Mouse (Mus musculus): Measurements from ENCODE around the gene Sephs1. TPM values are rescaled to one million over a fixed set of nuclear protein-coding genes. Genes with fewer than 3 reads are reported as not detected.

Gene Sephs1
- polyA plus RNA-seq (2017; shearing (Covaris generic)) = 10 to 100 TPM; 21.2 to 42.3 (median 23.3) TPM

DNA sequence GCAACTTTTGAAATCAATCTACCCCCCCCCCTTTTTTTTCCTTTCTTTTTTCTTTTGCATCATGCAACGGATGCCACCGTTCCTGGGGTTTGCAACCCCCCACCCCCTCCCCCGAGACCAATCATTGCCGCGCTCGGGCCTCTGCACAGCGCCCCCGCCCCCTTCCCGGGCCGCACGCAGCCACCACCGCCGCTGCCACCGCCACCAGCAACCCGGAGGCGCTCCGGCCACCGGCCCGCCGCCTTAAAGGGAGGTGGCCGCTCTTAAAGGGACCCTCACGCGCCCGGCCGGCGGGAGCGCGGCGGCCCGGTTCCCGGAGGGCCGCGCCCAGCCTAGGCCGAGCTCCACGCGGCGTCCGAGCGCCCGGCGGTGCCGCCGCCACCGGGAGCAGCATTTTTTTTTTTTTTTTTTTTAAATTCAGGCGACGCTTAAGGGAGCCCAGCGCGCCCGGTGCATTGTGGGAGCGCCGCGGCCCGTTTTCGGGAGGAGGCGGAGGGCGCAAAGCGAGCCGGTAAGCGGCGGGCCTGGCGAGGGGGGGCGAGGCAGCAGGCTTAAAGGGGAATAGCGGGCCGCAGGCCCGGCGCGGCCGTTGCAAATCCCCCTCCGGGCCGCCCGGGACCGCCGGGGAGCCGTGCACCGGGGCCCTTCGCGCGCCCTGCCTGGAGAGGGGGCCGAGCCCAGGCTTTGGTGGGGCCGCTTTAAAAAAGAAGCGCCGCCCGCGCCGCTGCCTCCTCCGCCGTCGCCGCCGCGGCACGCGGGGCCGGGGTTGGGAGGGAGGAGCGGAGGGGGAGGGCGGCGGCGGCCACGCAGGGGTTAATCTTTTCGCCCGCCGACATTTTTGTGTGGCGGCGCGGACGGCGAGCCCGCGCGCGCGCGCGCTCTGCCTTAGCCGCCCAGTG, at the start of gene Sephs1:
Sephs1 (plus strand) TSS at position 215 of the 899 bp plus-strand sequence.
- peak; percentile 45 for ATAC-seq

DNA sequence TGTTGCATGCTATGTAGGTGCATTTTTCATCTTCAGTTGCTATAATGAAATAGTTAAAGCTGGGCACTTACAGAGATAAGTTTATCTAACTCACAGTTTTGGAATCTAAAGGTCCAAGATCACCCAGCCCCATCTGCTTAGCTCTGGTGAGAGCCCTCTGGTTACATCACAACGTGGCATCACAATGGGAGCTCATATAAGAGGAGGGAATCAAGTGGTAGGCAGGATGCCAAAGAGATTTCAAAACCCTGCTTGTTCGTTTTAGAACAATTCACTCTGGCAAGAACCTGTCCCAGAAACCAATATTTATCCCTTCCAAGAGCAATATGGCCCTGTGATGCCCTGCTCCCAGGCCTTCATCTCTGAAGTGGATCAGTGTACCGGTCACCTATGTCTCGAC, 49.2 kb upstream of the Sephs1 start:
- ATAC-seq = no peak

- no peak for ATAC-seq
These were observed 31.9 kb upstream of the Sephs1 start for GRCm38 (mm10) chr2:4849449-4849848.

DNA sequence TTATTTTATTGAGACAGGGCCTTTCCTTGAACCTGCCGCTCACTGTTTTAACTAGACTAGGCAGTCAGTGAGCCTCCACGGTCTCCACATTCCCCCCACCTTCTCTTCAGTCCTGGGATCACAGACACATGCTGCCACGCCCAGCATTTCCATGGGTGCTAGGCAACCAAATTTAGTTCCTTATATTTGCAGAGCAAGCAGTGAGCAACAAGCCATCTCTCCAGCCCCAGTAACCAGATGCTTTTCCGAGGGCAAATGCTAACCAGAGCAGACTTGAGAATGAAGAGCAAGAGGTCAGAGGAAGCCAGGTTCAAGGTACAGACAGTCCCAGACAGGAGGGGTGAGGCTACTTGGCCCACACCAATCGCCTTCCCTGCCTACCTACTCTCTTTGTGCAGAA, 24.2 kb upstream of the Sephs1 start:
- no peak for ATAC-seq

GRCm38 (mm10) chr2:4858161-4858560, 23.2 kb upstream of the Sephs1 start:
- no peak for ATAC-seq

DNA sequence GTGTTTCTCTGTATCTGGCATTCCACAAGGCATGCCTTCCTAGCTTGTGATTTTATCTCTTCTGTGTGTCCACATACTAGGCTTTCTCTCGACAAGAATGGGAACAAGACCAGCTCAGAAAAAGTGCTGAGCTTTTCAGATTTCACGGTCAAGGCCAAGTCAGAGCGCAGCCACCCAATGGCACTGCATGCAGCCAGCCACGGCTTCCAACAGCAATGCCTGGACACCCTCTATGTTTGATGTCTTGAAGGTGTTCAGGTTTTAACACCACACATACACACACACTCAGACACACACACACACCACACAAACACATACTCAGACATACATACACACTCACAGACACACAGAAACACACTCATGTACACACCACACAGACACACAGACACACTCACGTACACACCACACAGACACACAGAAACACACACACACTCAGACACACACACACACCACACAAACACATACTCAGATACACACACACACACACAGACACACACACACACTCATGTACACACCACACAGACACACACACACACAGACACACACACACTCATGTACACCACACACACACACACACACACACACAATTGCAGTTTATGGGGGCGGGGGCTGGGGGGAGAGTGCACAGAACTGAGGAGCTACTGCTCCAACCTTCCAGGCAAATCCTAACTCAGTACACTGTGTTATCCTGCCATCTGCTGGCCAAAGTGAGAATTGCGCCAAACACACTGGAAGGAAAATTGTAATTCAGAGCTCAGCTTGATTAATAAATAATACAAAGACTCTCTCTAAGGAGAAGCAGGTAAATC, 17.2 kb upstream of the Sephs1 start:
- peak; percentile 52 for ATAC-seq

GRCm38 (mm10) chr2:4864817-4865296, 16.5 kb upstream of the Sephs1 start:
- ATAC-seq = no peak

DNA sequence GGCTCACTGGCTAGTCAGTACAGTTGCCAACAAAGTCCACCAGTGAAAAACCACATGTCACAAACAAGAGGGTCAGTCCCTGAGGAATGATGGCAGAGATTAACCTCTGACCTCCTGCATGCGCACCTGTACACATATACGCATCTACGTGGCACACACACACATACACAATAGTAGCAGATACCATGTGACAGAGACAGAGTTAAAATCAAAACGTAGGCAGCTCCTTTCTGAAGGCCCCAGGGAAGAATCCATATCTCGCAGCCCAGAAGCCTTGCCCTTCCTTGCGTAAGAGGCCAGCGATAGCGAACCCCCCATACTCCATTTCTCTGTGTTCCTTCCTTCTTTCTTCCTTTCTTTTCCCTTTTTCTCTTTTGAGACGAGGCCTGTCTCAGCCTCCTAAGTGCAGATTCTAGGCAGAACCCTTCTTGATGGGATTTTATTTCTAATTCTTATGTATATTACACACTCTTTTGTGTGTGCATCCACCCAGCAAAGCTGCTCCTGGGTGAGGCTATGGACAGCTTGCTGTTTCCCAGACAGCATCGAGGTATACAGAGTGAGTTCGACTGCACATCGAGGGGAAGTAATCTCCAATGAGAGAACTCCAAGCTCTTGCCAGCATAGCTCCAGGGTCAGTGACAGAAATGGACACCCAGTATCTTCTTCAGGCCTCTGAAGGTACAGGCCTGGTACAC, 13.2 kb upstream of the Sephs1 start:
- ATAC-seq = no peak

DNA sequence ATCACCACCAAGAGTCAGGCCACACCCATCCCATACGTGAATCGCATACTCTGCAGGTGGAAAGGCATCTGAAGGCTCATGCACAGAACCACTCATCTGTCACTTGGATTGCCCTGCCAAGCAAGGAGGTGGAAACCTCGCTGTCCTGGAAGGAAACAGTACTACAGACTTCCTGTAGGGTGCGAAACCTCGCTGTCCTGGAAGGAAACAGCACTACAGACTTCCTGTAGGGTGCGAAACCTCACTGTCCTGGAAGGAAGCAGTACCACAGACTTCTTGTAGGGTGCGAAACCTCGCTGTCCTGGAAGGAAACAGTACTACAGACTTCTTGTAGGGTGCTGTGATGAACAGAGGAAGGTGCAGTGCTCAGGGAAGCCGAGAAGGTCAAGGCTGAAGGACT, 8.6 kb upstream of the Sephs1 start:
- ATAC-seq = peak; percentile 80

- no peak for ATAC-seq
These were observed 8.0 kb upstream of the Sephs1 start for GRCm38 (mm10) chr2:4873331-4873730.

DNA sequence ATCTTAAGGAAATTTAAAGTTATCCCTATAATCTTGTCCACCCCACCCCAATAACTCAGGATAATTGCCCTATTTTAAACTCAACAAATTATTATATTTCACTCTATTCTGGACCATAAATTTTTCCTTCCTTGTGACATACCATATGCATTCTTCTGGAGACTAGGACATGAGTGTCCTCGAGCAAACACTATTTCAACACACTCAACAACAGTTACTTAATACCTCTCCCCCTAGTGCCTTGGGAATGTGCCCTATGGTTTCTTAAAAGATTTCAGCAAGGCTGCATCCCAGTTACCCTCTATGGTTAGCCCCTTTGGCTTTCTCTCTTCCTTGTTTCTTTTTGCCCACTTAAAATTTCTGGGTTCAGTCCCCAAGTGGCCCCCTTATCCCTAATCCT, 6.3 kb upstream of the Sephs1 start:
- no peak for ATAC-seq

GRCm38 (mm10) chr2:4876131-4876530, 5.2 kb upstream of the Sephs1 start:
- no peak for ATAC-seq

DNA sequence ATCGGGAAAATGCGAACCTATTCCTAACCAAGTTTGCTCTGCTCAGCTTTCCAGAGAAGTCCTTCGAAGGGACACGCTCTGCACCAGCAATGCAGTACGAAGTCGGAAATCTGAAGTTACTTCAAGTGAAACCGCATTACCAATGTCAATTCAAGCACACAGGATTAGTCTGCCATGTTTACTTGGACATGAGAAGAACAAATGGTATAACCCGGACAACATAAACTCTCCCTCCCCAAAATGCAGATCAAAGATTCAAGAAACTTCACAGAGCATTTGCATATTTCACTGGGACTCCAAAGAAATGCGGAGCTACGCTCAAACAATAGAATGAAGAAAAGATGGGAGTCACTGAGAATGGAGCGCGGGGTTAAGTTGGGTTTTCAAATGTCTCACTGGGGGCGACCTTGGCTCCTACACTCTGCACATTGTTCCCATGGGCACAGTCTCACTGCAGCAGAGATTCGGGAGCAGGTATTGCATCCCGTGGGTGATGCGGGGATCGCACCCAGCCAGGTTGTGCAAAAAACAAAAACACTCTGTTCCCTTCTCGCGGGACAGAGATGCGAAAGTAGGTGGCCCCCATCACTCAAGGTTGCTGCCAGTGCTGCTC, 521 bp upstream of the Sephs1 start:
- no peak for ATAC-seq

DNA sequence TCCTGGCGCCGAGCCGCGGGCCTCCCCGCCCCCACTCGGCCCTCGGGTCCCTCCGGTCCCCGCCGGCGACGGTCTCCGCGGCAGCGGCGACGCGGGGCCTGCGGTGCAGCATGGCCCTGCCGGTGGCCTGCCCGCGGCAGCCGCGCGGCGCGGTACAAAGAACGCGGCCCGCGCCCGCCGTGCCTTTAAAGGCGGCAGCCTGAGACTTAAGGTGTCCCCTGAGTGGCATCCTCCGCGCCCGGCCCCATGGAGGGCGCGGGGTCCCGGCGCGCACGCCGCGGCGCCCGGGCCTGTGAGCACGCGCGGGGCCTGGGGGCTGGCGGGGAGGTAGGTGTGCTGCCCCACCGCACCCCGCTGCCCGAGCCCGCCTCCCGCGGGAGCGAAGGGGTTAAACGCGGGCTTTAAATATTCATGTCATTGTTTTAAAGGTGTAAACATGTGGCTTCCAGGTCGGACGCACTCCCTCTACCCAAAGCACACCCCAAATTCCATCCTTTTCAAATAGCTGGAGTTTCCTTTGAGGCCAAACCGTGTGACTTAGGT, 956 bp downstream of the Sephs1 start:
- ATAC-seq = peak; percentile 18

GRCm38 (mm10) chr2:4883009-4883704, 1.8 kb downstream of the Sephs1 start:
- peak; percentile 80 for ATAC-seq

GRCm38 (mm10) chr2:4886896-4887295, 5.5 kb downstream of the Sephs1 start:
- ATAC-seq = no peak

DNA sequence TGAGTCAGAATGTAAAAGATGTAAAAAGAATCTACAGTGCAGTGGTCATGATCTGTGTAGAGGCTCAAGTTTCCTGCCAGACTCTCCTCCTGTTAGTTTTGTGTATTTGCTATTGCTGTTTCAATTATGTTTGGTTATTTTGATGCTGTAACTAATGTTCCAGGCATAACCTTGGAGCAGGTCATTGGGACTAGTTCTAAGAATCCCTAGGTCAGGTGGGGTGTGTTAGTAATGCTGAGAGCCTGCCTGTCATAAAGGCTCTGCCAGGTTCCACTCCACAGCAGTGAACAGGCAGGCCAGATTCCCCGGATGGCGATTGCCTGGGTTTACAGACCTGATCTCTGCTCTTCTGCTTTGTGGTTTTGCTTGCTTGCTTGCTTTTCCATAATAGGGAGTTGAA, 14.2 kb downstream of the Sephs1 start:
- no peak for ATAC-seq

DNA sequence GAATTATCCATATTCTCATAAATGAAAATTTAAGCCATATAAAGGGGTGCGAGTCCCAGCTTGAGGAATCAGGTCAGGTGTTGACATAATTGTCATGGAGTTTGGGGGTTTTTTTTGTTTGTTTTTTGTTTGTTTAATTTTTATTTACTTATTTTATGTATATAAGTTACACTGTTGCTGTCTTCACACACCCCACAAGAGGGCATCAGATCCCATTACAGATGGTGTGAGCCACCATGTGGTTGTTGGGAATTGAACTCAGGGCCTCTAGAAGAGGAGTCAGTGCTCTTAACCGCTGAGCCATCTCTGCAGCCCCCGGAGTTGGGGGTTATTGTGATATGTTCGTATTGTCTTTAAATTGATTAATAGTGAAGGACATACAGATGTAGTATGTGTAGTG, 15.6 kb downstream of the Sephs1 start:
- ATAC-seq = no peak

- no peak for ATAC-seq
These were observed 19.3 kb downstream of the Sephs1 start for GRCm38 (mm10) chr2:4900624-4901023.

DNA sequence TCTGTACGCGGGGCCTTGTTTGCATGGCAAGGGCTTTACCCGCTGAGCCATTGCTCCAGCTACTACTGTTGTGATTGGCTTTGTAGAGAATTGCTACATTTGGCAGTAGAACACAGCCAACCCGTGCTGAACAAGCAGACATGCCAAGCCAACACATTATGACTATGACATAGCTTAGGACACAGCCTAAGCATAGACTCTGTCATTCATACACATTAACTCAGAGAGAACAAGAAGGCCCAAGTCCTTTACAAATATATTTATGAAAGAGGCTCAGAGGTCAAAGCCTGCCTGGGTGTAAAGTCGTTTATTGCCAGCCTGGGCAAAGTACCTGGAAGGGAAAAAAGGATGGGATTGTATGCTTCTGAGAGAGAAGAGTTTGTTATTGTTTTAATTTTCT, 21.0 kb downstream of the Sephs1 start:
- no peak for ATAC-seq

DNA sequence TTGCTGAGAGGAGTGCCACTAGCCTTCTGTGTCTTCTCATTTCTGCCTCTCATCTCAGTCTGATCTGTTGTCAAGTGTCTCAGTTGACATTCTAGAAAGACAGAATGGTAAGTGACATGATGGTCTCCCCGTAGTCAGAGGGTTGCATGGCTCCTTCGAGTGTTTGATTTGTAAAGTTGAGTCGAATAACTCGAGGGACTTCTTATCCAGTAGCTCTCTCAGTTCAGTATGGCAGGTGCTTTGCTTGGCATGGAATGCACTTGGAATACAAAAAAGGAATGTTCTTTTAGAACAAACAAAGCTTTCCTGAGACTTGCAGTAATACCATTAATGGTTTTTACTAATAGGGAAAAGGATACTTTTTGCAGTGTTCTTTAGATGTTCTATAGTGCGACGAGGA, 25.8 kb downstream of the Sephs1 start:
- no peak for ATAC-seq

DNA sequence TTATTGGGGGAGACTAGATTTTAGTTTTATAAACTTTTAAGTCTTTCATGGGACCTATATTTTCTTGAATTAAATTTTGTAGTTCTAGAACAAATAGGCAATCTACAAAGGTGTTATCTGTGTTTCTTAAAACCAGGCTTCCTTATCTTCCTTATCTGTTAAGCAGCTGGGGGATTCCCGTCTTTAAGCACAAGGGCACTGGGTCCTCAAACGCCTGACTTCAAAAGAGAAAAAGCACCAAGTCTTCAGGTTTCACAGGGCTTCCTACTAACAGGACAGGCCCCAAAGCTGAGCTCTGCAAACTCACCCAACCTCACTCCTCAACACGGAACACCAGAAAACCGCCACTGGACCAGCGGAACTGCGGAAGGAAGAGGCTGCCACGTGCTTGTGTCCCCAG, 26.6 kb downstream of the Sephs1 start:
- ATAC-seq = peak; percentile 77

All from inflammation-experienced regulatory T-cells, adult 6 months (primary cell).